Mouse (Mus musculus) myocyte (in vitro differentiated cells): ENCODE measurements at regions not wholly inside any gene's neighbourhood (a gene's known extent, or its start where the extent isn't known, plus 50 kb on each side); places are given as distances from the start of the nearest gene placed in this dataset.

Experiments
- CEBPB ChIP-seq: IDR thresholded peaks from 2 replicates; pipeline ENCODE4 v1.6.1; 2011; ENCODE audit warnings: mild to moderate bottlenecking, moderate library complexity; ENCODE audit not compliant: poor library complexity, insufficient read depth, severe bottlenecking
- E2F4 ChIP-seq: IDR thresholded peaks from one replicate; pipeline ENCODE4 v1.6.1; 2011; ENCODE audit warnings: mild to moderate bottlenecking, control low read depth, moderate library complexity; ENCODE audit not compliant: insufficient read depth
- MAX ChIP-seq: IDR thresholded peaks from one replicate; pipeline ENCODE4 v1.6.1; 2011; ENCODE audit warnings: low read depth, mild to moderate bottlenecking, control low read depth
- POLR2A ChIP-seq: IDR thresholded peaks from one replicate; pipeline ENCODE4 v1.6.1; 2011; ENCODE audit warnings: low read depth, mild to moderate bottlenecking, control low read depth, moderate library complexity; ENCODE audit not compliant: insufficient read length
- POLR2AphosphoS2 ChIP-seq: IDR thresholded peaks from one replicate; pipeline ENCODE4 v1.6.1; 2011; ENCODE audit warnings: low read depth, control low read depth; ENCODE audit not compliant: insufficient read length
- SRF ChIP-seq: IDR thresholded peaks from one replicate; pipeline ENCODE4 v1.6.1; 2011; ENCODE audit warnings: low read depth; ENCODE audit not compliant: control insufficient read depth, insufficient read length
- TCF12 ChIP-seq: IDR thresholded peaks from one replicate; pipeline ENCODE4 v1.6.1; 2011; ENCODE audit warnings: mild to moderate bottlenecking, control low read depth; ENCODE audit not compliant: poor library complexity, insufficient read depth, severe bottlenecking

GRCm38 (mm10) chr2:63473699-63474098 is 289.6 kb upstream of the Kcnh7 start:
- TF ChIP-seq POLR2A (no peak), TCF12 (no peak), MAX (no peak), E2F4 (no peak), POLR2AphosphoS2 (no peak), SRF (no peak), CEBPB (no peak)
